Mouse (Mus musculus): ENCODE results near the gene Bcl3.

GRCm38 (mm10) chr7:19764581-19764980 is 58.0 kb downstream of the Bcl3 start:
- no peak for TF ChIP-seq MAFK (IDR thresholded peaks at IDR 0.05; ENCODE audit: insufficient replicate concordance, low read length)
- no peak for TF ChIP-seq CTCF (conservative IDR thresholded peaks at IDR 0.05 in 1 of 2, IDR thresholded peaks at IDR 0.05 in 1 of 2; ENCODE audit: low read depth in 2 of 2, low read length in 2 of 2)
- TF ChIP-seq KAT2A (IDR thresholded peaks at IDR 0.05; ENCODE audit: insufficient replicate concordance, low read length) = no peak
- no peak for TF ChIP-seq TBP (conservative IDR thresholded peaks at IDR 0.05; ENCODE audit: low read depth, low read length)
- no peak for TF ChIP-seq MAZ (IDR thresholded peaks at IDR 0.05; ENCODE audit: low read depth, low read length)
- TF ChIP-seq ELF1 (IDR thresholded peaks at IDR 0.05; ENCODE audit: low read depth, low read length) = no peak
- TF ChIP-seq TCF12 (IDR thresholded peaks at IDR 0.05; ENCODE audit: low read depth, low read length) = no peak
- no peak for TF ChIP-seq ZC3H11A (IDR thresholded peaks at IDR 0.05; ENCODE audit: low read depth, low read length)
- no peak for TF ChIP-seq POLR2A (IDR thresholded peaks at IDR 0.05; ENCODE audit: low read depth, low read length)

Measured in CH12.LX (cell line).